Mouse (Mus musculus): ENCODE measurements around the gene Dffa. TPM values are rescaled to one million over a fixed set of nuclear protein-coding genes. Genes with fewer than 3 reads are reported as not detected.
A peak's percentile ranks its signal among the peaks of the same experiment; 100 is the strongest.

The Dffa gene
- total RNA-seq, 2 experiments from 2014 or later, result 35.6 to 41.7 TPM

GRCm38 (mm10) chr4:149143594-149143993, 39.6 kb downstream of the Dffa start:
- intact Hi-C loops (cut with DNase I), result loop anchor here (10.0 kb wide), 2 partner anchors 301 to 571 kb away; no protein-coding TSS in a partner anchor
- no peak for DNase-seq

- DNase-seq, result peak; percentile 81 to 82
- intact Hi-C loops (cut with DNase I), result loop anchor here (1.0 to 10.0 kb wide), 4 partner anchors 38 to 570 kb away; no protein-coding TSS in a partner anchor
Observed at GRCm38 (mm10) chr4:149144459-149144858, 40.5 kb downstream of the Dffa start.

GRCm38 (mm10) chr4:149145151-149145550, 41.2 kb downstream of the Dffa start:
- intact Hi-C loops (cut with DNase I), result loop anchor here (2.0 to 10.0 kb wide), 3 partner anchors 300 to 570 kb away; no protein-coding TSS in a partner anchor
- DNase-seq, result no peak

- intact Hi-C loops (cut with DNase I), result loop anchor here (10.0 kb wide), 2 partner anchors 297 to 567 kb away; no protein-coding TSS in a partner anchor
Observed at GRCm38 (mm10) chr4:149147528-149147927, 43.6 kb downstream of the Dffa start.

GRCm38 (mm10) chr4:149148084-149148483, 44.1 kb downstream of the Dffa start:
- intact Hi-C loops (cut with DNase I), result loop anchor here (10.0 kb wide), 2 partner anchors 297 to 567 kb away; no protein-coding TSS in a partner anchor
- no peak for DNase-seq

More at GRCm38 (mm10) chr4:149147528-149147927, 43.6 kb downstream of the Dffa start:
- DNase-seq, result no peak

GRCm38 (mm10) chr4:149149196-149149595, 45.2 kb downstream of the Dffa start:
- intact Hi-C loops (cut with DNase I), result loop anchor here (10.0 kb wide), 2 partner anchors 296 to 566 kb away; no protein-coding TSS in a partner anchor
- DNase-seq, result no peak

GRCm38 (mm10) chr4:149149611-149150010, 45.7 kb downstream of the Dffa start:
- no peak for DNase-seq
- intact Hi-C loops (cut with DNase I), result loop anchor here (10.0 kb wide), 2 partner anchors 295 to 565 kb away; no protein-coding TSS in a partner anchor

- intact Hi-C loops (cut with DNase I), result no loop called here
Observed at GRCm38 (mm10) chr4:149150256-149150655, 46.3 kb downstream of the Dffa start.

GRCm38 (mm10) chr4:149150721-149151120, 46.8 kb downstream of the Dffa start:
- DNase-seq, result no peak
- intact Hi-C loops (cut with DNase I), result no loop called here

More at GRCm38 (mm10) chr4:149150256-149150655, 46.3 kb downstream of the Dffa start:
- no peak for DNase-seq

- intact Hi-C loops (cut with DNase I), result no loop called here
- no peak for DNase-seq
Observed at GRCm38 (mm10) chr4:149154859-149155258, 50.9 kb downstream of the Dffa start.

- no peak for DNase-seq
- intact Hi-C loops (cut with DNase I), result no loop called here
Observed at GRCm38 (mm10) chr4:149155711-149156110, 51.8 kb downstream of the Dffa start.

- intact Hi-C loops (cut with DNase I), result no loop called here
- DNase-seq, result no peak
Observed at GRCm38 (mm10) chr4:149157415-149157973, 53.5 kb downstream of the Dffa start.

- DNase-seq, result no peak
- intact Hi-C loops (cut with DNase I), result no loop called here
Observed at GRCm38 (mm10) chr4:149159203-149159602, 55.3 kb downstream of the Dffa start.

- intact Hi-C loops (cut with DNase I), result loop anchor here (10.0 kb wide), 1 partner anchor 1015 kb away; no protein-coding TSS in a partner anchor
- DNase-seq, result no peak
Observed at GRCm38 (mm10) chr4:149159891-149160290, 55.9 kb downstream of the Dffa start.

GRCm38 (mm10) chr4:149161166-149161565, 57.2 kb downstream of the Dffa start:
- intact Hi-C loops (cut with DNase I), result loop anchor here (10.0 kb wide), 1 partner anchor 1016 kb away; no protein-coding TSS in a partner anchor

GRCm38 (mm10) chr4:149163196-149163595, 59.2 kb downstream of the Dffa start:
- intact Hi-C loops (cut with DNase I), result loop anchor here (10.0 kb wide), 1 partner anchor 1018 kb away; no protein-coding TSS in a partner anchor

More at GRCm38 (mm10) chr4:149161166-149161565, 57.2 kb downstream of the Dffa start:
- DNase-seq, result no peak

GRCm38 (mm10) chr4:149164150-149164549, 60.2 kb downstream of the Dffa start:
- intact Hi-C loops (cut with DNase I), result loop anchor here (10.0 kb wide), 1 partner anchor 1019 kb away; no protein-coding TSS in a partner anchor

More at GRCm38 (mm10) chr4:149163196-149163595, 59.2 kb downstream of the Dffa start:
- DNase-seq, result no peak

GRCm38 (mm10) chr4:149166215-149166946, 62.4 kb downstream of the Dffa start, which contains the start of gene Pgd:
Pgd (minus strand) TSS chr4:149166771.
- intact Hi-C loops (cut with DNase I), result loop anchor here (10.0 kb wide), 1 partner anchor 1022 kb away; no protein-coding TSS in a partner anchor
- peak; percentile 93 to 96 for DNase-seq

More at GRCm38 (mm10) chr4:149164150-149164549, 60.2 kb downstream of the Dffa start:
- DNase-seq, result no peak

- intact Hi-C loops (cut with DNase I), result loop anchor here (10.0 kb wide), 1 partner anchor 1022 kb away; no protein-coding TSS in a partner anchor
- DNase-seq, result peak in 1 of 2 experiments; percentile 49
Observed at GRCm38 (mm10) chr4:149166957-149167611, 63.1 kb downstream of the Dffa start.

- intact Hi-C loops (cut with DNase I), result loop anchor here (10.0 kb wide), 1 partner anchor 1023 kb away; no protein-coding TSS in a partner anchor
Observed at GRCm38 (mm10) chr4:149168016-149168415, 64.1 kb downstream of the Dffa start.

More at GRCm38 (mm10) chr4:149168016-149168415, 64.1 kb downstream of the Dffa start:
- DNase-seq, result no peak
